Mouse (Mus musculus) retina, postnatal 7 days (tissue): ENCODE measurements around the gene Thada.

ENCODE experiments used
- DNase-seq: peaks from one replicate; pipeline ENCODE4 v3.0.0-alpha.2; 2012; ENCODE audit warnings: low read depth, low spot score

Gene Thada

GRCm38 (mm10) chr17:84148499-84149484 is 317.2 kb downstream of the Thada start:
- DNase-seq, result no peak

GRCm38 (mm10) chr17:84147183-84148108 is 318.6 kb downstream of the Thada start:
- DNase-seq, result no peak

GRCm38 (mm10) chr17:84146458-84147182 is 319.4 kb downstream of the Thada start:
- no peak for DNase-seq

- DNase-seq, result no peak
These were observed 320.1 kb downstream of the Thada start for GRCm38 (mm10) chr17:84145826-84146287.

GRCm38 (mm10) chr17:84144762-84145599 is 321.0 kb downstream of the Thada start:
- no peak for DNase-seq

- DNase-seq, result no peak
These were observed 321.9 kb downstream of the Thada start for GRCm38 (mm10) chr17:84144130-84144529.

- DNase-seq, result no peak
These were observed 322.7 kb downstream of the Thada start for GRCm38 (mm10) chr17:84143219-84143844.

- no peak for DNase-seq
These were observed 324.3 kb downstream of the Thada start for GRCm38 (mm10) chr17:84141691-84142090.

GRCm38 (mm10) chr17:84140822-84141507 is 325.0 kb downstream of the Thada start:
- DNase-seq, result no peak
